Mouse (Mus musculus) gastrocnemius, postnatal 25 days (tissue): ENCODE data around the gene Abcb8. TPM values are rescaled to one million over a fixed set of nuclear protein-coding genes. Genes with fewer than 3 reads are reported as not detected.
"Not testable (repeated sequence)": the region's sequence is repeated elsewhere in the genome, so short reads cannot be mapped to it uniquely, and the experiment has no call there.

Experiments used
- DNase-seq: peaks from one replicate; pipeline ENCODE4 v3.0.0; 2022
- total RNA-seq, 2 experiments: library from RNA; stranded (reverse); gene quantifications; 1 replicate in 1 of 2; 2 replicates in 1 of 2; pipeline ENCODE4 v1.2.3; 2021

Abcb8 gene
- total RNA-seq, 2 experiments from 2014 or later: 33.1 to 40.2 TPM

- DNase-seq: peak; percentile 95
Measured at GRCm38 (mm10) chr5:24394165-24394894, 867 bp downstream of the Abcb8 start.

GRCm38 (mm10) chr5:24396254-24396653 is 2.8 kb downstream of the Abcb8 start:
- not testable (repeated sequence) for DNase-seq

- no peak for DNase-seq
Measured at GRCm38 (mm10) chr5:24399686-24400085, 6.2 kb downstream of the Abcb8 start.

GRCm38 (mm10) chr5:24400362-24400761 is 6.9 kb downstream of the Abcb8 start:
- DNase-seq: peak; percentile 31

GRCm38 (mm10) chr5:24400911-24401605 is 7.6 kb downstream of the Abcb8 start:
- no peak for DNase-seq

- no peak for DNase-seq
Measured at GRCm38 (mm10) chr5:24401969-24402368, 8.5 kb downstream of the Abcb8 start.

GRCm38 (mm10) chr5:24404594-24405360 is 11.3 kb downstream of the Abcb8 start:
- DNase-seq: no peak

- no peak for DNase-seq
Measured at GRCm38 (mm10) chr5:24405389-24405876, 12.0 kb downstream of the Abcb8 start.

- no peak for DNase-seq
Measured at GRCm38 (mm10) chr5:24408651-24409050, 15.2 kb downstream of the Abcb8 start.

- DNase-seq: no peak
Measured at GRCm38 (mm10) chr5:24409466-24409865, 16.0 kb downstream of the Abcb8 start.

GRCm38 (mm10) chr5:24412063-24412462 is 18.6 kb downstream of the Abcb8 start:
- DNase-seq: no peak

- DNase-seq: no peak
Measured at GRCm38 (mm10) chr5:24413042-24413693, 19.7 kb downstream of the Abcb8 start, which contains the start of gene Asic3. TSS of gene Asic3 (plus strand) at chr5:24413392.

- DNase-seq: no peak
Measured at GRCm38 (mm10) chr5:24413938-24414337, 20.5 kb downstream of the Abcb8 start.

- DNase-seq: peak; percentile 41
Measured at GRCm38 (mm10) chr5:24416222-24416736, 22.8 kb downstream of the Abcb8 start.

GRCm38 (mm10) chr5:24417587-24417986 is 24.1 kb downstream of the Abcb8 start:
- DNase-seq: no peak

- no peak for DNase-seq
Measured at GRCm38 (mm10) chr5:24420381-24420780, 26.9 kb downstream of the Abcb8 start.

GRCm38 (mm10) chr5:24423129-24424003 is 29.9 kb downstream of the Abcb8 start, which contains the start of the genes Cdk5 and Slc4a2:
TSS of gene Cdk5 (minus strand) at chr5:24423530.
TSS of gene Slc4a2 (plus strand) at chr5:24423837.
- DNase-seq: peak; percentile 99

GRCm38 (mm10) chr5:24424004-24424781 is 30.7 kb downstream of the Abcb8 start:
- DNase-seq: no peak

- peak; percentile 91 for DNase-seq
Measured at GRCm38 (mm10) chr5:24424861-24425411, 31.5 kb downstream of the Abcb8 start.
